Mouse (Mus musculus) ES-E14 (cell line): ENCODE measurements around the gene Bmp8a. TPM values are rescaled to one million over a fixed set of nuclear protein-coding genes. Genes with fewer than 3 reads are reported as not detected.

Experiments
- DNase-seq: peaks from one replicate; pipeline ENCODE4 v3.0.0-alpha.2; 2013; ENCODE audit warnings: low read depth, low spot score
- H3K27ac ChIP-seq: 2 replicates; pipeline ENCODE4 v1.5.1; 2012; ENCODE audit warnings: low read depth, mild to moderate bottlenecking, low read length, moderate library complexity, mixed read lengths; ENCODE audit not compliant: poor library complexity, insufficient read depth, severe bottlenecking
- H3K36me3 ChIP-seq: 2 replicates; pipeline ENCODE4 v1.6.1; 2012; ENCODE audit warnings: mild to moderate bottlenecking, low read length, moderate library complexity, mixed read lengths; ENCODE audit not compliant: control insufficient read depth, poor library complexity, insufficient read depth, severe bottlenecking
- H3K4me1 ChIP-seq, 2 experiments: fragments of 150-350 bp in 1 of 2; sonication (generic) in 1 of 2; 2 replicates each; pipeline ENCODE4 v1.6.1; 2012; ENCODE audit warnings: low read length in 2 of 2, mild to moderate bottlenecking in 1 of 2, mixed read lengths in 1 of 2; ENCODE audit not compliant: control insufficient read depth in 2 of 2, insufficient read depth in 2 of 2, poor library complexity in 1 of 2
- H3K4me3 ChIP-seq, 2 experiments: fragments of 150-350 bp in 1 of 2; sonication (generic) in 1 of 2; 2 replicates each; pipeline ENCODE4 v1.5.1; 2012; ENCODE audit warnings: low read length in 2 of 2, low read depth in 1 of 2, mild to moderate bottlenecking in 1 of 2, mixed read lengths in 1 of 2; ENCODE audit not compliant: insufficient read depth in 1 of 2, poor library complexity in 1 of 2, severe bottlenecking in 1 of 2
- H3K9ac ChIP-seq: 2 replicates; pipeline ENCODE4 v1.6.1; 2012; ENCODE audit warnings: low read depth, mild to moderate bottlenecking, low read length, mixed read lengths; ENCODE audit not compliant: poor library complexity, insufficient read depth, severe bottlenecking
- H3K9me3 ChIP-seq: fragments of 150-350 bp; sonication (generic); 2 replicates; pipeline ENCODE4 v1.6.1; 2012; ENCODE audit warnings: low read depth, mild to moderate bottlenecking, low read length; ENCODE audit not compliant: control insufficient read depth, insufficient read depth
- CHD2 ChIP-seq: IDR thresholded peaks from 2 replicates; pipeline ENCODE4 v1.6.1; 2014; ENCODE audit warnings: mild to moderate bottlenecking, low read depth, low read length, inconsistent platforms
- HCFC1 ChIP-seq: IDR thresholded peaks from 2 replicates; pipeline ENCODE4 v1.6.1; 2012; ENCODE audit warnings: low read length, inconsistent platforms, borderline replicate concordance; ENCODE audit not compliant: insufficient read depth
- MAFK ChIP-seq: IDR thresholded peaks from 2 replicates; pipeline ENCODE4 v1.6.1; 2014; ENCODE audit warnings: mild to moderate bottlenecking, low read depth, low read length, inconsistent platforms; ENCODE audit not compliant: insufficient read depth
- ZC3H11A ChIP-seq: IDR thresholded peaks from 2 replicates; pipeline ENCODE4 v1.6.1; 2012; ENCODE audit warnings: low read depth, mild to moderate bottlenecking, inconsistent platforms, low read length, borderline replicate concordance
- ZNF384 ChIP-seq: IDR thresholded peaks from 2 replicates; pipeline ENCODE4 v1.6.1; 2012; ENCODE audit warnings: low read depth, low read length, inconsistent platforms
- in situ Hi-C, 2 experiments: fragments of 600-800 bp; cut with MboI; formaldehyde crosslinking; loops; one replicate each; pipeline ENCODE4 v1.15.1; 2025; ENCODE audit warnings: low sequenced_read_pairs in 2 of 2, inconsistent platforms in 1 of 2; ENCODE audit not compliant: unreplicated experiment in 2 of 2
- total RNA-seq: library from RNA; depleted of rRNA; stranded (reverse); fragments of 300-350 nt; gene quantifications from 2 replicates; pipeline ENCODE4 v1.2.3, GENCODE M21; 2012; rRNA removed

The Bmp8a gene
- total RNA-seq, 1 experiment = 7.1 TPM

DNA sequence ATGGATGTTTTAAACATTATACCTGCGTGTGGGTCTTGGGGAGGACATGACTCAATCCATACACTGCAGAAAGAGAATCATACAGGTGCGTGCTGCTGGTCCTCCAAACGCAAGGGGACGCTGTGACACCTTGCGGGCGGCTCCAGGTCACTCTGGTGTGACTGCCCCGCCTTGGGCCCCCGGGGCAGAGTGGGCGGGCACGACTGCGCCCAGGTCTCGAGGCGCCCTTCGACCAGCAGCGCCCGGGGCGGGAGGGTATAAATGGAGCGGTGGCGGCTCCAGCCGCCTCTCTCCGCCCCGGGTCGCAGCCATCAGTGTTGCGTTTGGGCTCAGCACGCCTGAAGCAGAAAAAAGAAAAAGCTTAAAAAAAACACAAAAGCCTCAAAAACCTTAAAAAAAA is 60.6 kb downstream of the Bmp8a start:
- Histone ChIP-seq H3K4me1 (peaks cover 2 to 16% of the 10 kb centered on the region in 2 experiments; a peak in 1 of 4 replicates), H3K4me3 (peak overlapping the region; percentile 52 to 71), H3K9me3 (no peaks in the 10 kb centered on the region), H3K9ac (peak overlapping the region; percentile 16; the same call in 1 of the 2 replicates), H3K36me3 (peaks cover 39% of the 10 kb centered on the region), H3K27ac (no peak overlapping the region)
- in situ Hi-C loops = no loop called here
- TF ChIP-seq CHD2 (no peak), HCFC1 (no peak)
- DNase-seq = peak; percentile 91

- Histone ChIP-seq H3K4me3 (no peak overlapping the region), H3K9me3 (no peaks in the 10 kb centered on the region), H3K4me1 (peaks cover 0 to 7% of the 10 kb centered on the region in 2 experiments; a peak in 1 of 4 replicates), H3K27ac (no peak overlapping the region), H3K36me3 (peaks cover 16% of the 10 kb centered on the region), H3K9ac (no peak overlapping the region)
- TF ChIP-seq HCFC1 (no peak), CHD2 (no peak), MAFK (no peak), ZNF384 (no peak), ZC3H11A (no peak)
- DNase-seq = no peak
- in situ Hi-C loops = no loop called here
These were observed 62.9 kb downstream of the Bmp8a start for GRCm38 (mm10) chr4:123280117-123280516.

DNA sequence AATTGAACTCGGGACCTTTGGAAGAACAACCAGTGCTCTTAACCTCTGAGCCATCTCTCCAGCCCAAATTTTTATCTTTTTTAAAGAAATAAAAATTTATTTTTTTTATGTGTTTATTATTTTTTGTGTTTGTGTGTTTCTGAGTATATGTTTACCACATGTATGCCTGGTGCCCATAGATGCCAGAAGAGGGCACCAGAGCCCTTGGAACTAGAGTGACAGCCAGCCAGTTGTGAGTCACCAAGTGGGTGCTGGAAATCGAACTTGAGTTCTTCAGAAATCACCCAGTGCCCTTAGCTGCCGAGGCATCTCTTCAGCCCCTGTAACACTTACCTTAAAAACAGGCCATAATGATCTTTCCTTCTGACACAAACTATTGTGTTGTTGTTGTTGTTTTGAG is 72.0 kb downstream of the Bmp8a start:
- no peak for DNase-seq
- in situ Hi-C loops = no loop called here
- TF ChIP-seq MAFK (no peak), ZC3H11A (no peak), CHD2 (no peak), ZNF384 (no peak), HCFC1 (no peak)
- no peaks in the 10 kb centered on the region for H3K36me3 ChIP-seq
- H3K27ac ChIP-seq = no peak overlapping the region
- H3K4me3 ChIP-seq = no peak overlapping the region
- H3K9me3 ChIP-seq = no peaks in the 10 kb centered on the region
- no peak overlapping the region for H3K9ac ChIP-seq
- no peaks in the 10 kb centered on the region for H3K4me1 ChIP-seq

Other genes starting within 250 kb of the Bmp8a start
- gene Bmp8b, start 238.1 kb downstream of the Bmp8a start, total RNA-seq = 7.2 and 9.2 TPM in 2 replicates
- gene Oxct2b, start 227.0 kb downstream of the Bmp8a start, total RNA-seq = 2.8 TPM in 2 replicates
- 77.1 and 81.6 TPM in 2 replicates for gene Ppie, start 203.3 kb downstream of the Bmp8a start, total RNA-seq
- 0.67 and 0.79 TPM in 2 replicates for gene Hpcal4, start 160.0 kb downstream of the Bmp8a start, total RNA-seq
- gene Nt5c1a, start 141.7 kb downstream of the Bmp8a start, total RNA-seq = not detected in 2 replicates
- gene Heyl, start 109.7 kb downstream of the Bmp8a start, total RNA-seq = not detected in 2 replicates
- 197 and 246 TPM in 2 replicates for gene Pabpc4, start 80.9 kb downstream of the Bmp8a start, total RNA-seq
- 3.1 and 3.6 TPM in 2 replicates for gene Oxct2a, start 19.6 kb downstream of the Bmp8a start, total RNA-seq